Mouse (Mus musculus) layer of hippocampus, adult 2 months (tissue): ENCODE measurements around the gene Dennd2c. TPM values are rescaled to one million over a fixed set of nuclear protein-coding genes. Genes with fewer than 3 reads are reported as not detected.

Experiments
- DNase-seq, 2 experiments: peaks; one replicate each; pipeline ENCODE4 v3.0.0; 2022; ENCODE audit warnings: low spot score in 2 of 2
- H3K27ac ChIP-seq: fragments of 200-600 bp; 2 replicates; pipeline ENCODE4 v1.8.1; 2022
- H3K4me3 ChIP-seq: fragments of 200-600 bp; 2 replicates; pipeline ENCODE4 v1.8.1; 2022; ENCODE audit warnings: mild to moderate bottlenecking
- CTCF ChIP-seq: fragments of 200-600 bp; conservative IDR thresholded peaks from 2 replicates; pipeline ENCODE4 v1.8.1; 2022; ENCODE audit warnings: antibody characterized with exemption, mild to moderate bottlenecking, moderate library complexity
- total RNA-seq, 2 experiments: library from RNA; stranded (reverse); gene quantifications; 2 replicates each; pipeline ENCODE4 v1.2.3; 2021

Dennd2c gene
- total RNA-seq, 2 experiments from 2014 or later = 0.28 to 0.54 TPM

GRCm38 (mm10) chr3:103082761-103083160 is 19.6 kb upstream of the Dennd2c start:
- H3K27ac ChIP-seq = no peak overlapping the region
- H3K4me3 ChIP-seq = no peak overlapping the region
- peak in 1 of 2 experiments; percentile 2 for DNase-seq
- no peak for TF ChIP-seq CTCF

GRCm38 (mm10) chr3:103085986-103086385 is 16.4 kb upstream of the Dennd2c start:
- no peak for DNase-seq
- no peak overlapping the region for H3K27ac ChIP-seq
- no peak overlapping the region for H3K4me3 ChIP-seq
- TF ChIP-seq CTCF = no peak

GRCm38 (mm10) chr3:103091753-103092152 is 10.7 kb upstream of the Dennd2c start:
- DNase-seq = no peak
- TF ChIP-seq CTCF = no peak
- no peak overlapping the region for H3K27ac ChIP-seq

GRCm38 (mm10) chr3:103098662-103099061 is 3.7 kb upstream of the Dennd2c start:
- TF ChIP-seq CTCF = no peak
- Histone ChIP-seq H3K4me3 (no peak overlapping the region), H3K27ac (no peak overlapping the region)
- DNase-seq = no peak

More at GRCm38 (mm10) chr3:103091753-103092152, 10.7 kb upstream of the Dennd2c start:
- no peak overlapping the region for H3K4me3 ChIP-seq

GRCm38 (mm10) chr3:103099667-103100066 is 2.7 kb upstream of the Dennd2c start:
- peak; percentile 62 for TF ChIP-seq CTCF
- H3K27ac ChIP-seq = no peak overlapping the region
- DNase-seq = no peak
- H3K4me3 ChIP-seq = no peak overlapping the region

GRCm38 (mm10) chr3:103100735-103101134 is 1.7 kb upstream of the Dennd2c start:
- no peak overlapping the region for H3K27ac ChIP-seq
- peak; percentile 68 for TF ChIP-seq CTCF
- DNase-seq = no peak
- no peak overlapping the region for H3K4me3 ChIP-seq

GRCm38 (mm10) chr3:103101194-103101593 is 1.2 kb upstream of the Dennd2c start:
- no peak for TF ChIP-seq CTCF
- no peak for DNase-seq
- Histone ChIP-seq H3K27ac (no peak overlapping the region), H3K4me3 (no peak overlapping the region)

GRCm38 (mm10) chr3:103101909-103102308 is 495 bp upstream of the Dennd2c start:
- no peak for DNase-seq
- TF ChIP-seq CTCF = no peak
- no peak overlapping the region for H3K27ac ChIP-seq
- peak overlapping the region; percentile 61 for H3K4me3 ChIP-seq

GRCm38 (mm10) chr3:103107565-103108240 is 5.3 kb downstream of the Dennd2c start:
- Histone ChIP-seq H3K4me3 (no peak overlapping the region), H3K27ac (no peak overlapping the region)
- no peak for TF ChIP-seq CTCF
- no peak for DNase-seq

GRCm38 (mm10) chr3:103112216-103112615 is 9.8 kb downstream of the Dennd2c start:
- no peak overlapping the region for H3K4me3 ChIP-seq

GRCm38 (mm10) chr3:103123636-103124035 is 21.2 kb downstream of the Dennd2c start:
- DNase-seq = no peak
- TF ChIP-seq CTCF = no peak
- H3K4me3 ChIP-seq = no peak overlapping the region
- H3K27ac ChIP-seq = no peak overlapping the region

More at GRCm38 (mm10) chr3:103112216-103112615, 9.8 kb downstream of the Dennd2c start:
- H3K27ac ChIP-seq = no peak overlapping the region
- no peak for TF ChIP-seq CTCF
- no peak for DNase-seq

GRCm38 (mm10) chr3:103126138-103126537 is 23.7 kb downstream of the Dennd2c start:
- Histone ChIP-seq H3K27ac (no peak overlapping the region), H3K4me3 (no peak overlapping the region)
- TF ChIP-seq CTCF = no peak
- DNase-seq = no peak

- Histone ChIP-seq H3K27ac (no peak overlapping the region), H3K4me3 (no peak overlapping the region)
- DNase-seq = no peak
- no peak for TF ChIP-seq CTCF
These were observed 24.8 kb downstream of the Dennd2c start for GRCm38 (mm10) chr3:103127177-103127576.

- Histone ChIP-seq H3K4me3 (no peak overlapping the region), H3K27ac (no peak overlapping the region)
- TF ChIP-seq CTCF = no peak
- DNase-seq = no peak
These were observed 25.3 kb downstream of the Dennd2c start for GRCm38 (mm10) chr3:103127721-103128120.

- no peak for TF ChIP-seq CTCF
- DNase-seq = no peak
These were observed 25.8 kb downstream of the Dennd2c start for GRCm38 (mm10) chr3:103128251-103128650.

More at GRCm38 (mm10) chr3:103128251-103128650, 25.8 kb downstream of the Dennd2c start:
- H3K4me3 ChIP-seq = no peak overlapping the region
- H3K27ac ChIP-seq = no peak overlapping the region
